Mouse (Mus musculus) testis, adult 2 months (tissue): ENCODE results near the gene Nat14.

Experiments used
- CTCF ChIP-seq: fragments of 200-500 bp; IDR thresholded peaks from 2 replicates; pipeline ENCODE4 v1.5.1; 2012; ENCODE audit warnings: low read depth, mild to moderate bottlenecking, inconsistent platforms, low read length, moderate library complexity; ENCODE audit not compliant: control insufficient read depth, insufficient read depth, insufficient replicate concordance
- POLR2A ChIP-seq: fragments of 200-500 bp; IDR thresholded peaks from 2 replicates; pipeline ENCODE4 v1.6.1; 2012; ENCODE audit warnings: low read depth, mild to moderate bottlenecking, inconsistent platforms, low read length, moderate library complexity; ENCODE audit not compliant: control insufficient read depth

DNA sequence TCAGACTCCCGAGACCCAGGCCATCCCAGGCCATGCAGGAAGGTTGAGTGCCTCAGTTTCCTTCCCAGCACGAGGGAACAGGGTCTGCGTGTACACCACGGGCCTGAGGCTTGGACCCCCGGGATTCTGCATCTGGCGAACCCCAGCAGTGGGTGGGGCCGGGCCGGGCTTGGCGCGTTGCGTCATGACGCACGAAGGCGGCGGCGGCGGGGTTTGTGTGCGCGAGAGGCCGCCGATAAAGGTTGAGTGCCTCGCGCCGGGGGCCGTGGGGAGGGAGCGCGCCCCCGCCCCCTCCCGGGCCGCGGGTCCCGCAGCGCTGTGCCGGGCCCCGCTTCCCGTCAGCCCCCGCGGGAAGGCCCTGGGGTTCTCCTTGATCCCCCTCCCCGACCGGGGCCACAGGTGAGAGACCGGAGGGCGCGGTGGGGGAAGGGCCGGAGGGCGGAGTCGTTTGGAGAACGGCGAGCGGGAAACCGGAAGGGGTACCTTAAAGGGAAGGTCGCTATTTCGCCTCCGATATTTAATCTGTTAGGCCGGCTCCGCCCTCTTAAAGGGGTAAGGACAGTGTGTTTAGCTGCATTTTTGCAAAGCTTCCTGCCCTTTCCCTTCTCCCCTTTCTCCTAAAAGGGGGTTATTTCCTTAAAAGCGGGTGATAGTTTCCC lies 6.7 kb upstream of the Nat14 start, which contains the start of gene Zfp628:
- no peak for TF ChIP-seq CTCF
- no peak for TF ChIP-seq POLR2A
